Mouse (Mus musculus) erythroblast, embryonic 14.5 days (primary cell): Measurements from ENCODE around the gene Camk2d.

ENCODE experiments used
- GATA1 ChIP-seq: IDR thresholded peaks from 2 replicates; pipeline ENCODE4 v1.6.1; 2012; ENCODE audit warnings: low read length, inconsistent platforms, mixed read lengths
- TAL1 ChIP-seq: IDR thresholded peaks from 3 replicates; pipeline ENCODE4 v1.6.1; 2012; ENCODE audit warnings: low read length, inconsistent platforms, mixed read lengths

DNA sequence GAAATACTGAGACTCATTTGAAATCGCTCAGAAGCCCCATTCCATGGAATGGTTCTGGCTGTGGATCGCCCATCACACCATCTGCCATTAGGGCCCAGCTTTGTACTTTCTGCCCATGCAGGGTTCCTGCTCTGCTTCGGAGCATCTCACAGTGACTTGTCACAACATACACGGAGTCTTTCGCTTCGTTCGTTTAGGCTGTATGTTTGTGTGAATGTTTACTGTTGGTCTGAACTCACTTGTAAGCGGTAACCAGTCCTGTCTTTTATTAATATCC is 29.6 kb downstream of the Camk2d start:
- TF ChIP-seq GATA1 (no peak), TAL1 (no peak)
